Mouse (Mus musculus): ENCODE data around the gene Ntm. TPM values are rescaled to one million over a fixed set of nuclear protein-coding genes. Genes with fewer than 3 reads are reported as not detected.

Gene Ntm
- polyA plus RNA-seq, 2 experiments, result 23.9 to 32.4 TPM

GRCm38 (mm10) chr9:29865502-29865901, 97.4 kb downstream of the Ntm start:
- Histone ChIP-seq H3K36me3 (ENCODE audit: control insufficient read depth, insufficient read depth, low read length) (no peaks in the 10 kb centered on the region), H3K4me1 (ENCODE audit: control insufficient read depth, insufficient read depth, low read length) (no peaks in the 10 kb centered on the region), H3K4me3 (replicated peaks; ENCODE audit: low read length) (no peak overlapping the region), H3K4me2 (replicated peaks; ENCODE audit: low read depth, low read length, severe bottlenecking) (no peak overlapping the region), H3K27me3 (ENCODE audit: control insufficient read depth, insufficient read depth, low read length) (no peaks in the 10 kb centered on the region), H3K9ac (ENCODE audit: low read depth, low read length, severe bottlenecking) (no peak overlapping the region), H3K27ac (replicated peaks; ENCODE audit: low read depth, low read length) (no peak overlapping the region), H3K9me3 (ENCODE audit: control insufficient read depth, low read length) (no peaks in the 10 kb centered on the region)
- DNase-seq (ENCODE audit: low spot score), result no peak
- no peak for TF ChIP-seq POLR2A (IDR thresholded peaks at IDR 0.05; ENCODE audit: borderline replicate concordance, extremely low read depth, insufficient read depth, insufficient read length)
- WGBS, result 74% methylated on average over 8 of the region's 8 CpGs
- ATAC-seq (ENCODE audit: low FRiP score, low read depth), result no peak

DNA sequence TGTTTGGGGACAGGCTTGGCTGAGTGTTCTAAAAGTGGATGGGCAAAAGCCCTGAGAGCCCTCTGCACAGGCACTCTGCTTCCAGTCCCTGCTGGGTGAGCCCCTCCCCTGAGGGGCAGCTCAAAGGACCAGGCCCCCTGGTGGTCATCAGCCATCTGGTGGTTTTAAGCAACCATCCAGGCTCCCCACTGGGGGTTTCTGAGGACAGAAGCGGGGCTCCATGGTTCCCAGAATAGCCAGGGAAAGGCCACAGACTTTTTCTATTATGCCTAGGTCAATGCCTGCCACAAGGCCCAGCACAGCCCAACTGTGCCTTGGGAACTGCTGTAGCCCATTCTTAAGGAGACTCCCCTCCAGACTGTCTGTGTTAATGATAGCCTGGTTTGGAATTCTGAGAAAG, 98.1 kb downstream of the Ntm start:
- H3K4me3 ChIP-seq (replicated peaks; ENCODE audit: low read length), result no peak overlapping the region
- no peak for TF ChIP-seq POLR2A (IDR thresholded peaks at IDR 0.05; ENCODE audit: borderline replicate concordance, extremely low read depth, insufficient read depth, insufficient read length)
- H3K27ac ChIP-seq (replicated peaks; ENCODE audit: low read depth, low read length), result no peak overlapping the region
- WGBS, result 14% methylated on average over 1 of the region's 1 CpGs
- H3K27me3 ChIP-seq (ENCODE audit: control insufficient read depth, insufficient read depth, low read length), result no peaks in the 10 kb centered on the region
- ATAC-seq (ENCODE audit: low FRiP score, low read depth), result no peak
- H3K4me2 ChIP-seq (replicated peaks; ENCODE audit: low read depth, low read length, severe bottlenecking), result no peak overlapping the region
- H3K4me1 ChIP-seq (ENCODE audit: control insufficient read depth, insufficient read depth, low read length), result no peaks in the 10 kb centered on the region
- H3K9me3 ChIP-seq (ENCODE audit: control insufficient read depth, low read length), result no peaks in the 10 kb centered on the region
- no peak overlapping the region for H3K9ac ChIP-seq (ENCODE audit: low read depth, low read length, severe bottlenecking)
- no peak for DNase-seq (ENCODE audit: low spot score)
- H3K36me3 ChIP-seq (ENCODE audit: control insufficient read depth, insufficient read depth, low read length), result no peaks in the 10 kb centered on the region

DNA sequence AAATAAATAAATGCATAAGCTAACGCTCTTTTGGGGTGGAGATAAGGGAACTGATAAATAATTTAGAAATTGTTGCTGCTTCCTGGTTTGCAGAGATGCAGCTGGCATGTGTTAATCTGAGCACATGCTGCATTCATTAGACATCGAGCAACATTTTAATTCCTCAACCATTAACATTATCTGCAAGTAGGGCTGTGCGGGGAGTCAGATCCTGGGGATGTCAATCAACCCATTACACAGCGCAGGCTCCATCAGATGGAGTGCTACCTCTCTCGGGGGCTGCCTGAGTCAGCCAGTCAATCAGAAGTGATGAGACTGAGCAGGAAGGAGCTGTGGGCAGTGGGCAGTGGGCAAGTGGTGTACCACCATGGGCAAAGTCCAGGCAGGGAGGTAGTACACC, 100.5 kb downstream of the Ntm start:
- no peak overlapping the region for H3K27ac ChIP-seq (replicated peaks; ENCODE audit: low read depth, low read length)
- H3K36me3 ChIP-seq (ENCODE audit: control insufficient read depth, insufficient read depth, low read length), result no peaks in the 10 kb centered on the region
- DNase-seq (ENCODE audit: low spot score) (no peak), ATAC-seq (ENCODE audit: low FRiP score, low read depth) (no peak)
- no peaks in the 10 kb centered on the region for H3K4me1 ChIP-seq (ENCODE audit: control insufficient read depth, insufficient read depth, low read length)
- H3K9ac ChIP-seq (ENCODE audit: low read depth, low read length, severe bottlenecking), result no peak overlapping the region
- no peaks in the 10 kb centered on the region for H3K27me3 ChIP-seq (ENCODE audit: control insufficient read depth, insufficient read depth, low read length)
- no peak for TF ChIP-seq POLR2A (IDR thresholded peaks at IDR 0.05; ENCODE audit: borderline replicate concordance, extremely low read depth, insufficient read depth, insufficient read length)
- no peaks in the 10 kb centered on the region for H3K9me3 ChIP-seq (ENCODE audit: control insufficient read depth, low read length)
- WGBS, result 71% methylated on average over 5 of the region's 5 CpGs
- no peak overlapping the region for H3K4me3 ChIP-seq (replicated peaks; ENCODE audit: low read length)
- H3K4me2 ChIP-seq (replicated peaks; ENCODE audit: low read depth, low read length, severe bottlenecking), result no peak overlapping the region

GRCm38 (mm10) chr9:29859256-29860048, 103.5 kb downstream of the Ntm start:
- H3K4me2 ChIP-seq (replicated peaks; ENCODE audit: low read depth, low read length, severe bottlenecking), result no peak overlapping the region
- no peak overlapping the region for H3K27ac ChIP-seq (replicated peaks; ENCODE audit: low read depth, low read length)
- 88% methylated on average over 6 of the region's 6 CpGs for WGBS
- H3K4me3 ChIP-seq (replicated peaks; ENCODE audit: low read length), result no peak overlapping the region
- DNase-seq (ENCODE audit: low spot score) (no peak), ATAC-seq (ENCODE audit: low FRiP score, low read depth) (no peak)
- no peaks in the 10 kb centered on the region for H3K4me1 ChIP-seq (ENCODE audit: control insufficient read depth, insufficient read depth, low read length)
- no peaks in the 10 kb centered on the region for H3K36me3 ChIP-seq (ENCODE audit: control insufficient read depth, insufficient read depth, low read length)
- no peak for TF ChIP-seq POLR2A (IDR thresholded peaks at IDR 0.05; ENCODE audit: borderline replicate concordance, extremely low read depth, insufficient read depth, insufficient read length)
- H3K27me3 ChIP-seq (ENCODE audit: control insufficient read depth, insufficient read depth, low read length), result no peaks in the 10 kb centered on the region
- H3K9ac ChIP-seq (ENCODE audit: low read depth, low read length, severe bottlenecking), result no peak overlapping the region
- no peaks in the 10 kb centered on the region for H3K9me3 ChIP-seq (ENCODE audit: control insufficient read depth, low read length)

GRCm38 (mm10) chr9:29848735-29849455, 114.0 kb downstream of the Ntm start:
- no peaks in the 10 kb centered on the region for H3K36me3 ChIP-seq (ENCODE audit: control insufficient read depth, insufficient read depth, low read length)
- no peak for DNase-seq (ENCODE audit: low spot score)
- TF ChIP-seq POLR2A (IDR thresholded peaks at IDR 0.05; ENCODE audit: borderline replicate concordance, extremely low read depth, insufficient read depth, insufficient read length), result no peak
- no peak overlapping the region for H3K27ac ChIP-seq (replicated peaks; ENCODE audit: low read depth, low read length)
- no peaks in the 10 kb centered on the region for H3K27me3 ChIP-seq (ENCODE audit: control insufficient read depth, insufficient read depth, low read length)
- no peak overlapping the region for H3K4me3 ChIP-seq (replicated peaks; ENCODE audit: low read length)
- no peak for ATAC-seq (ENCODE audit: low FRiP score, low read depth)
- WGBS, result 39% methylated on average over 8 of the region's 8 CpGs
- H3K4me2 ChIP-seq (replicated peaks; ENCODE audit: low read depth, low read length, severe bottlenecking), result no peak overlapping the region
- H3K9me3 ChIP-seq (ENCODE audit: control insufficient read depth, low read length), result no peaks in the 10 kb centered on the region
- no peaks in the 10 kb centered on the region for H3K4me1 ChIP-seq (ENCODE audit: control insufficient read depth, insufficient read depth, low read length)
- no peak overlapping the region for H3K9ac ChIP-seq (ENCODE audit: low read depth, low read length, severe bottlenecking)
